Mouse (Mus musculus): Measurements from ENCODE around the gene Ank3.

GRCm38 (mm10) chr10:69707844-69708550, 309.4 kb downstream of the Ank3 start:
- TF ChIP-seq CTCF (IDR thresholded peaks at IDR 0.05): no peak
- no peak for TF ChIP-seq EP300 (IDR thresholded peaks at IDR 0.05)

Measured in lung, postnatal 0 days (tissue).